Mouse (Mus musculus): ENCODE data around the gene Efhd2.

DNA sequence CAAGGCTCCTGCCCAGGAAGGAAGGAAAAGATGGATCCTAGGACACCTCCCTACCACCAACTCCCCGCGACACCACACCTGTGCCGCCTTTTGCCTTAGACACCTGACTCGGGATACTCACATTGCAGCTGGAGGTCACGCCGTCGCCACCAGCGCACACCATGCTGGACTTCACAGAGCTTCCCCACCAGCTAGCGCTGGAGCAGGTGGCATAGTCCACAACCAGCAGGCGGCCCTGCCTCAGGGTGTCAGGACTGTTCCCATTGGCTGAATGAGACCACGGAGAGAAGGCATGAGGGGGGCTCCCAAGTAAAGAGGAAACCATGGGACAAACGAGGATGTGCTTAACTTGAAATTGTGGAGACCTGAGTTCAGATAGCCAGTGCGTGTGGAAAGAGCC, 55.9 kb downstream of the Efhd2 start:
- no peak for TF ChIP-seq MAFK (IDR thresholded peaks at IDR 0.05; ENCODE audit: insufficient read depth, low read depth, low read length)
- no peak for TF ChIP-seq ZNF384 (IDR thresholded peaks at IDR 0.05; ENCODE audit: low read depth, low read length)
- no peak for TF ChIP-seq HCFC1 (IDR thresholded peaks at IDR 0.05; ENCODE audit: borderline replicate concordance, insufficient read depth, low read length)
- TF ChIP-seq ZC3H11A (IDR thresholded peaks at IDR 0.05; ENCODE audit: borderline replicate concordance, low read depth, low read length) = no peak
